Mouse (Mus musculus) CD4-positive, CD25-positive, alpha-beta regulatory T cell, adult 4 months (primary cell): ENCODE results near the gene Wdr75. TPM values are rescaled to one million over a fixed set of nuclear protein-coding genes. Genes with fewer than 3 reads are reported as not detected.

Source experiments
- ATAC-seq: one replicate; pipeline ENCODE4 v1.8.0; 2017
- polyA plus RNA-seq, 2 experiments: library from polyadenylated mRNA; unstranded; fragments of 100-300 nt; shearing (Covaris generic); gene quantifications; one replicate each; pipeline ENCODE4 v1.2.1; 2017

Gene Wdr75
- polyA plus RNA-seq, 2 experiments from 2014 or later = 46.8 to 56.1 TPM

GRCm38 (mm10) chr1:45838271-45838670 lies 43.3 kb downstream of the Wdr75 start:
- ATAC-seq = no peak

- no peak for ATAC-seq
Measured at GRCm38 (mm10) chr1:45845466-45845865, 50.5 kb downstream of the Wdr75 start.

- no peak for ATAC-seq
Measured at GRCm38 (mm10) chr1:45858038-45858437, 63.1 kb downstream of the Wdr75 start.

GRCm38 (mm10) chr1:45860349-45860748 lies 65.4 kb downstream of the Wdr75 start:
- ATAC-seq = no peak

- no peak for ATAC-seq
Measured at GRCm38 (mm10) chr1:45861162-45861561, 66.2 kb downstream of the Wdr75 start.

- ATAC-seq = no peak
Measured at GRCm38 (mm10) chr1:45863641-45864040, 68.7 kb downstream of the Wdr75 start.

- no peak for ATAC-seq
Measured at GRCm38 (mm10) chr1:45864564-45865014, 69.6 kb downstream of the Wdr75 start.

GRCm38 (mm10) chr1:45865316-45865715 lies 70.3 kb downstream of the Wdr75 start:
- ATAC-seq = no peak

GRCm38 (mm10) chr1:45865727-45866126 lies 70.8 kb downstream of the Wdr75 start:
- no peak for ATAC-seq

- no peak for ATAC-seq
Measured at GRCm38 (mm10) chr1:45866288-45867018, 71.5 kb downstream of the Wdr75 start.

- ATAC-seq = no peak
Measured at GRCm38 (mm10) chr1:45868050-45868449, 73.1 kb downstream of the Wdr75 start.

- ATAC-seq = no peak
Measured at GRCm38 (mm10) chr1:45868479-45869137, 73.6 kb downstream of the Wdr75 start.

Other genes starting within 250 kb of the Wdr75 start
- not detected for gene Gm5269, start 95.1 kb downstream of the Wdr75 start, polyA plus RNA-seq
- 1 to 10 TPM; 1.2 to 6.7 TPM for gene Slc40a1, start 131.4 kb downstream of the Wdr75 start, polyA plus RNA-seq